Mouse (Mus musculus) stomach, embryonic 14.5 days (tissue): ENCODE results near the gene Malrd1. TPM values are rescaled to one million over a fixed set of nuclear protein-coding genes. Genes with fewer than 3 reads are reported as not detected.
"Not testable (repeated sequence)": the region's sequence is repeated elsewhere in the genome, so short reads cannot be mapped to it uniquely, and the experiment has no call there.

Experiments used
- ATAC-seq: fragments of 200-750 bp; cut with Nextera tagmentation; 2 replicates; pipeline ENCODE4 v1.8.0; 2017; ENCODE audit warnings: low read depth, moderate TSS enrichment; ENCODE audit not compliant: insufficient number of reproducible peaks, insufficient read depth, low FRiP score
- H3K27ac ChIP-seq: fragments of 300-500 bp; sonication (generic); 2 replicates; pipeline ENCODE4 v1.5.1; 2014; ENCODE audit warnings: mild to moderate bottlenecking, low read length, moderate library complexity, mixed read lengths
- H3K27me3 ChIP-seq: fragments of 300-500 bp; sonication (generic); 2 replicates; pipeline ENCODE4 v1.6.1; 2014; ENCODE audit warnings: low read length, control low read depth, mixed read lengths; ENCODE audit not compliant: control insufficient read depth, insufficient read depth
- H3K36me3 ChIP-seq: fragments of 300-500 bp; sonication (generic); 2 replicates; pipeline ENCODE4 v1.6.1; 2014; ENCODE audit warnings: mild to moderate bottlenecking, control low read depth, low read length, moderate library complexity, mixed read lengths; ENCODE audit not compliant: control insufficient read depth, insufficient read depth
- H3K4me1 ChIP-seq: fragments of 300-500 bp; sonication (generic); 2 replicates; pipeline ENCODE4 v1.6.1; 2014; ENCODE audit warnings: low read length, control low read depth, mixed read lengths; ENCODE audit not compliant: control insufficient read depth, insufficient read depth
- H3K4me2 ChIP-seq: fragments of 300-500 bp; sonication (generic); replicated peaks from 2 replicates; pipeline ENCODE4 v1.6.1; 2014; ENCODE audit warnings: low read depth, low read length, control low read depth
- H3K4me3 ChIP-seq: fragments of 300-500 bp; sonication (generic); 2 replicates; pipeline ENCODE4 v1.5.1; 2014; ENCODE audit warnings: low read depth, low read length, control low read depth
- H3K9ac ChIP-seq: fragments of 300-500 bp; sonication (generic); replicated peaks from 2 replicates; pipeline ENCODE4 v1.6.1; 2014; ENCODE audit warnings: low read depth, mild to moderate bottlenecking, control low read depth, low read length, moderate library complexity, mixed read lengths
- H3K9me3 ChIP-seq: fragments of 300-500 bp; sonication (generic); 2 replicates; pipeline ENCODE4 v1.6.1; 2016; ENCODE audit warnings: low read depth, low read length, control low read depth; ENCODE audit not compliant: control insufficient read depth
- WGBS: fragments of 180-500 bp; shearing (Covaris S2); extraction: QIAGEN DNeasy Blood & Tissue Kit; methylation state at CpG from one replicate; pipeline ENCODE4 v1.1.7; 2014; 5-methylcytosine and 5-hydroxymethylcytosine counted together
- polyA plus RNA-seq: library from polyadenylated mRNA; unstranded; fragments of >200 nt; fragmentation: Nextera tagmentation; extraction: Ambion mirVana; gene quantifications from 2 replicates; pipeline ENCODE4 v1.2.1, GENCODE M21; 2014

Gene Malrd1
- polyA plus RNA-seq, 1 experiment from 2014 or later: 0.12 TPM

GRCm38 (mm10) chr2:15931479-15931878 lies 405.2 kb downstream of the Malrd1 start:
- Histone ChIP-seq H3K9ac (no peak overlapping the region), H3K27me3 (no peaks in the 10 kb centered on the region), H3K4me3 (no peak overlapping the region), H3K9me3 (no peaks in the 10 kb centered on the region), H3K4me2 (no peak overlapping the region), H3K36me3 (no peaks in the 10 kb centered on the region), H3K4me1 (no peaks in the 10 kb centered on the region), H3K27ac (no peak overlapping the region)
- ATAC-seq: no peak
- 89% methylated on average over 1 of the region's 1 CpGs for WGBS

GRCm38 (mm10) chr2:15931924-15932323 lies 405.6 kb downstream of the Malrd1 start:
- Histone ChIP-seq H3K27me3 (no peaks in the 10 kb centered on the region), H3K4me2 (no peak overlapping the region), H3K36me3 (no peaks in the 10 kb centered on the region), H3K4me3 (no peak overlapping the region), H3K9me3 (no peaks in the 10 kb centered on the region), H3K9ac (no peak overlapping the region), H3K27ac (no peak overlapping the region), H3K4me1 (no peaks in the 10 kb centered on the region)
- no peak for ATAC-seq

DNA sequence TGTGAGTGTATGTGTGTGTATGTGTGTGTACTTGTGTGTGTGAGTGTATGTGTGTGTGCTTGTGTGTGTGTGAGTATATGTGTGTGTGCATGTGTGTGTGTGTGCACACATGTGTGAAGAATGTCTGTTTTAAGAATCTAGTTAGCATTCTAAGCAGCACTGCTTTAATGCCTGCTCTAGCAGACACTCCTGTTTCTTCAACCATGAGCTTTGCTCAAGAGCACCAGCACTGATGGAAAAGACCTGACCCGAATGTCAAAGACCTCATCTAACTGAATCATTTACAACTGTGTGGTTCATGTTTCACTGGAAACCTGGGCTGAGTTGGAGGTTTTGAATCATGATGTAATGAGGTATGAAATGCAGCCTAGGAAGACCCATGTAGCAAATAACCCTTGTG lies 406.1 kb downstream of the Malrd1 start:
- Histone ChIP-seq H3K9me3 (no peaks in the 10 kb centered on the region), H3K36me3 (no peaks in the 10 kb centered on the region), H3K4me1 (no peaks in the 10 kb centered on the region), H3K4me3 (no peak overlapping the region), H3K27ac (no peak overlapping the region), H3K4me2 (no peak overlapping the region), H3K9ac (no peak overlapping the region), H3K27me3 (no peaks in the 10 kb centered on the region)
- ATAC-seq: no peak
- WGBS: 72% methylated on average over 1 of the region's 1 CpGs

DNA sequence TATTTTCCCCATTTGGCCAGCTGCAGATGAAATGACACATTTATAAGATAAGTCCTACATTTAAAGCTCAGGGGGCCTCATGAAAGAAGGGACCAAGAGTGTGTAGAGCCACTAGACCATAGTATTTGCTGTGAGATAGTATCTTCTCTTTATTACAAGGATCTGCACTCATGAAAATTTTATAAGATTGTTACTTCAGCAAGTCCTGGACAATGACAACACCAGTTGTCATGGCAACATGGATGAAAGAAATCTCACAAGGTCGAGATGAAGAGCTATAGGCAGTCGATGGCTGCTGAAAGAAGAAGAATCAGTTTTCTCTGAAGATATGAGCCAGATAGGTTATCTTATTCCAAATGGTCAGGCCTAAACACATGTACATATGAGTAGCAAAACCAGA lies 476.6 kb downstream of the Malrd1 start:
- Histone ChIP-seq H3K27ac (no peak overlapping the region), H3K9ac (no peak overlapping the region), H3K36me3 (no peaks in the 10 kb centered on the region), H3K4me2 (no peak overlapping the region), H3K9me3 (no peaks in the 10 kb centered on the region), H3K27me3 (no peaks in the 10 kb centered on the region), H3K4me1 (no peaks in the 10 kb centered on the region), H3K4me3 (no peak overlapping the region)
- WGBS: 61% methylated on average over 2 of the region's 2 CpGs
- ATAC-seq: no peak

DNA sequence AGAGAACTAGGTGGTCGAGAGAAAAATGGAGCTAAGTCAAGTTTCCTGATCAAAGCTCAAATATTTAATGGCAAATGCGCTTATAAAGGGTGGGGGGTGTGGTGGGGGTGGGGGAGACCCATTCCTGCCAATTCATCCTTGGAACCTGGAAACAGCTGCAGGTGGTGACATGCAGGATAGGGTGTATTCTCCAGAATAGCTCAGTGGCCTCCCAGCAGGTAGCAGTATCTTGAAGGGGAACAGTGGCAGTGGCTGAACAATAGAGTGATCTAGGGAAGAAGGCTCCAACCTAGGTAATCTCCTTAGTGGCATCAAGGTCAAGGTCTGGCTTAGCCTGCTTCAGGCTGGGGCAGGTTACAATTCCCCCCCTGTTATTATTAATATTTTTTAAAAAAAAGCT lies 490.8 kb downstream of the Malrd1 start:
- H3K4me3 ChIP-seq, ATAC-seq, H3K9me3 ChIP-seq, H3K9ac ChIP-seq, H3K27ac ChIP-seq, H3K36me3 ChIP-seq, H3K4me2 ChIP-seq, H3K4me1 ChIP-seq, H3K27me3 ChIP-seq: not testable (repeated sequence)
- 93% methylated on average over 2 of the region's 2 CpGs for WGBS

DNA sequence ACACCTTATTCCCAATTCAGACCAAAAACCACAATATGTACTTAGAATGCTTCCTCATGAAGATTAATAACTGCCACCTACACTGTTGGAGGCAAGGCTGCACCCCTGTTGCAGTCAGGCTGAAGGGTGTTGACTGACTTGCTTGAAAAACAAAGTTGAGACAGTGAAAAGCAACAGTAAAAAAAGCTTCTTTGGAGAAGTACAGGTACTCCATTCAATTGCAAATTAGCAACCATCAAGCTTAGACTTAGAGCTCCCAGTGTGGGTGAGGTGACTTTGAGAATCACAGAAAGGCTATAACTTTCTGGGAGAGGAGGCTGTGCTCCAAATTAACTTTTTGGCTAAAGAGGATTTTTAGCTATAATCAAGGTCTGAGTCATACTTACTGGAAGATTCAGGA lies 491.4 kb downstream of the Malrd1 start:
- not testable (repeated sequence) for ATAC-seq, H3K4me2 ChIP-seq, H3K4me1 ChIP-seq, H3K36me3 ChIP-seq, H3K27me3 ChIP-seq, H3K27ac ChIP-seq, H3K4me3 ChIP-seq, H3K9ac ChIP-seq, H3K9me3 ChIP-seq

DNA sequence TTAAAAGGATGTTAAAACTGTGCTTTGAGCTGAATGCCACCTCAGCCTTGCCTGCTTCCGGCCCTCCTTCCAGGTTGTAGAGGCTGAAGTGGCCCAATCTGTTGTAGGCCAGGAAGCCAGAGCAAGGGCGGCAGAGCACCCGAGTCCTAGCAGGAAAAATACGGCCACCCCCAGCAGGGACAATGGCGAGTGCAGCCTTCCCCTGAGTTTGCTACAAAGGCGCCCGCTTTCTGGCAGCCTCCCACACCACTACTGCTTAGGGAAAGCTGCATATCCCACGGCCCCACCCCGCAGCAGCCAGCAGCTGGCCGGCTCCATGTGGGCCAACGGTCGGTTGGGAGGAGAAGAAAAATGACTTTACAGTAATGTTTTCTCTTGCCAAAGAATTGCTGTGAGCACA lies 503.5 kb downstream of the Malrd1 start:
- Histone ChIP-seq H3K4me1 (no peaks in the 10 kb centered on the region), H3K4me2 (no peak overlapping the region), H3K9me3 (no peaks in the 10 kb centered on the region), H3K4me3 (no peak overlapping the region), H3K27ac (no peak overlapping the region), H3K36me3 (no peaks in the 10 kb centered on the region), H3K27me3 (no peaks in the 10 kb centered on the region), H3K9ac (no peak overlapping the region)
- WGBS: 47% methylated on average over 12 of the region's 12 CpGs
- no peak for ATAC-seq

GRCm38 (mm10) chr2:16031559-16031958 lies 505.3 kb downstream of the Malrd1 start:
- no peak for ATAC-seq
- no peak overlapping the region for H3K4me2 ChIP-seq
- H3K9ac ChIP-seq: no peak overlapping the region
- H3K4me1 ChIP-seq: no peaks in the 10 kb centered on the region
- no peak overlapping the region for H3K4me3 ChIP-seq
- H3K27ac ChIP-seq: no peak overlapping the region
- H3K9me3 ChIP-seq: no peaks in the 10 kb centered on the region
- no peaks in the 10 kb centered on the region for H3K36me3 ChIP-seq
- WGBS: 69% methylated on average over 4 of the region's 4 CpGs
- H3K27me3 ChIP-seq: no peaks in the 10 kb centered on the region

GRCm38 (mm10) chr2:16032804-16033203 lies 506.5 kb downstream of the Malrd1 start:
- 68% methylated on average over 3 of the region's 3 CpGs for WGBS
- no peak overlapping the region for H3K4me3 ChIP-seq
- no peaks in the 10 kb centered on the region for H3K27me3 ChIP-seq
- H3K4me1 ChIP-seq: no peaks in the 10 kb centered on the region
- H3K4me2 ChIP-seq: no peak overlapping the region
- no peak overlapping the region for H3K27ac ChIP-seq
- H3K9me3 ChIP-seq: no peaks in the 10 kb centered on the region
- H3K36me3 ChIP-seq: no peaks in the 10 kb centered on the region
- H3K9ac ChIP-seq: no peak overlapping the region
- ATAC-seq: no peak
